Mouse (Mus musculus): ENCODE data around the gene Ankrd22. TPM values are rescaled to one million over a fixed set of nuclear protein-coding genes. Genes with fewer than 3 reads are reported as not detected.
"Not testable (repeated sequence)": the region's sequence is repeated elsewhere in the genome, so short reads cannot be mapped to it uniquely, and the experiment has no call there.

Ankrd22 gene
- total and polyA plus RNA-seq, 2 experiments, result 0.28 TPM; not detected in 1

DNA sequence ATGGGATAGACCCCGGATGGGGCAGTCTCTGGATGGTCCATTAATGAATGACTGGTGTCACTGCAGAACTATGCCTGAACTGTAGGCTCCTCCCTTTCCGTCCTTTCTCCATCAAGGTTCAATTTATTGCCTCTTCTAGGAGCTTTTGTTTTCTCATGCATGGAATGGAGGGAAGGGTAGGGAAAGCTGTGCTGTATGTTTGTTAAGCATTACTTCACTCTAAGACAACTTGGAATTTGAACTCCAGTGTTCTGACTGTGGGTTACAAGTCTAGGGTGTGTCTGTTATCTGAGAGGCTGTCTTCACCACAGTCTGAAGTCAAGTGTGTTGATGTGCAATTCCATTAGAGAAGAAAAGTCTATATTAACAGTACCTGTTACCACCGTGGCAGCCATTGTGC is 43.2 kb upstream of the Ankrd22 start:
- no peak overlapping the region for H3K4me3 ChIP-seq (ENCODE audit: insufficient read depth, low read depth, low read length)
- WGBS, result 67% methylated on average over 3 of the region's 3 CpGs
- no peak overlapping the region for H3K27ac ChIP-seq (replicated peaks; ENCODE audit: insufficient read depth, low read depth, low read length)
- TF ChIP-seq POLR2A (IDR thresholded peaks at IDR 0.05; ENCODE audit: extremely low read depth, insufficient read depth, low read length), result no peak
- TF ChIP-seq CTCF (IDR thresholded peaks at IDR 0.05; ENCODE audit: low read depth, low read length), result no peak
- no peaks in the 10 kb centered on the region; the same call in 1 of the 2 replicates for H3K79me2 ChIP-seq (ENCODE audit: control insufficient read depth, insufficient read depth, low read length)
- H3K4me1 ChIP-seq (ENCODE audit: control insufficient read depth, insufficient read depth, low read length), result peaks cover 9% of the 10 kb centered on the region
- H3K27me3 ChIP-seq (ENCODE audit: control insufficient read depth, insufficient read depth, low read length), result peaks cover 10% of the 10 kb centered on the region
- no peak overlapping the region for H3K9ac ChIP-seq (ENCODE audit: low read depth, low read length)
- H3K36me3 ChIP-seq (ENCODE audit: control insufficient read depth, insufficient read depth, low read length), result no peaks in the 10 kb centered on the region
- DNase-seq (ENCODE audit: extremely low read depth, low read depth, low spot score), result no peak

- Histone ChIP-seq H3K27ac (replicated peaks; ENCODE audit: insufficient read depth, low read depth, low read length) (no peak overlapping the region), H3K79me2 (ENCODE audit: control insufficient read depth, insufficient read depth, low read length) (no peaks in the 10 kb centered on the region; the same call in 1 of the 2 replicates), H3K36me3 (ENCODE audit: control insufficient read depth, insufficient read depth, low read length) (no peaks in the 10 kb centered on the region), H3K27me3 (ENCODE audit: control insufficient read depth, insufficient read depth, low read length) (peaks cover 4% of the 10 kb centered on the region), H3K4me1 (ENCODE audit: control insufficient read depth, insufficient read depth, low read length) (0 out of 2 replicates have a peak, but pooled peaks cover 2% of the 10 kb centered on the region), H3K9ac (ENCODE audit: low read depth, low read length) (no peak overlapping the region), H3K4me3 (ENCODE audit: insufficient read depth, low read depth, low read length) (no peak overlapping the region)
- WGBS, result 88% methylated on average over 8 of the region's 8 CpGs
- no peak for DNase-seq (ENCODE audit: extremely low read depth, low read depth, low spot score)
- TF ChIP-seq CTCF (IDR thresholded peaks at IDR 0.05; ENCODE audit: low read depth, low read length), result no peak
These were observed 41.0 kb upstream of the Ankrd22 start for GRCm38 (mm10) chr19:34206760-34207440.

DNA sequence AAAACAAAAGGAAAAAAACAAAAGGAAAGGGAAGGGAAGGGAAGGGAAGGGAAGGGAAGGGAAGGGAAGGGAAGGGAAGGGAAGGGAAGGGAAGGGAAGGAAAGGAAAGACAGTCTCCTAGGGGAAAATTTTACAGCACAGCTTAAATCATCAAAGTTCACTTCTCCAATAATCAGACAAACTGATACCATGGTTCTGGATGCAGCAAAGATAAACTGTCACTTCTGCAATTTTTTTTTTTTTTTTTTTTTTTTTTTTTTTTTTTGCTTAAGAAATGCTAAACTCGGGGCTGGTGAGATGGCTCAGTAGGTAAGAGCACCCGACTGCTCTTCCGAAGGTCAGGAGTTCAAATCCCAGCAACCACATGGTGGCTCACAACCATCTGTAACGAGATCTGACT is 40.3 kb upstream of the Ankrd22 start:
- H3K27ac ChIP-seq (replicated peaks; ENCODE audit: insufficient read depth, low read depth, low read length); H3K79me2 ChIP-seq (ENCODE audit: control insufficient read depth, insufficient read depth, low read length); H3K36me3 ChIP-seq (ENCODE audit: control insufficient read depth, insufficient read depth, low read length); H3K4me1 ChIP-seq (ENCODE audit: control insufficient read depth, insufficient read depth, low read length); DNase-seq (ENCODE audit: extremely low read depth, low read depth, low spot score); H3K27me3 ChIP-seq (ENCODE audit: control insufficient read depth, insufficient read depth, low read length); H3K9ac ChIP-seq (ENCODE audit: low read depth, low read length); H3K4me3 ChIP-seq (ENCODE audit: insufficient read depth, low read depth, low read length): not testable (repeated sequence)
- WGBS, result 67% methylated on average over 4 of the region's 4 CpGs

DNA sequence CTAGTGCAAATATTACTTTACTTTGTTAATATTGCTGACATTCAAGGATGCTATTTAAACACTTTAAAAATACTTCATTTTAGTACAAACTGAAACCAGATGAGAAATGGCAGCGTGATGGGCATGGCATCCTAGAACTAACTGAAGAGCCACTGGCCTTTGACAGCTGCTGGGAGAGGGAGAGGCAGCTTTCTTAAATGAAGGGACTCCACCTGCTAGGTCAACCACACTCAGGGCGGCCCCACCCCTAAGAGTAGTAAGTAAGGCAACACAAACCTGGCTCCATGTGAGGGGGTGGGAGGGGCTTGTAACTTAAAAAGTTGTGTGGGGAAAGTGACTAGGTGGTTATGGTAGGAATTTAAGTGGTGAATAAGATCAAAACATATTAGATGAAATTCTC is 36.8 kb upstream of the Ankrd22 start:
- 93% methylated on average over 2 of the region's 2 CpGs for WGBS

DNA sequence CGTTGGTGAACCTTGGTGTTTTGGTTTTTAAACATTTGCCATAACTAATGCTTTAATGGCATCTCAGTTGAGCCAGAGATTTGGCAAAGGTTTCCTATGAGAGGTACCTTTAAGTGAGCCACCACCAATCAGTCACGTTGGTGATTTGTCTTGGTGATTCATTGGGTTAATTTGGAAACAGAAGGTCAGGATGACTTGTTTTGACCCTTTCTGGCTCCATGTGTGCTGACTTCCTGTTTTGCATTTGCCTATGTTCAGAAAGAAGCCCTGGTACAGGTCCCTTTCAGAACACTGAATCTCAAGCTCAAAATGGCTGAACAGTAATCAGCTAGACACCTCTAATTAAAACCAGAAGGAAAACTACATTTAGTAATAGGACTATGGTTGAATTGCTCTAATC is 33.6 kb upstream of the Ankrd22 start:
- no peak overlapping the region for H3K9ac ChIP-seq (ENCODE audit: low read depth, low read length)
- DNase-seq (ENCODE audit: extremely low read depth, low read depth, low spot score), result peak; percentile 23
- H3K27me3 ChIP-seq (ENCODE audit: control insufficient read depth, insufficient read depth, low read length), result peaks cover under 1% of the 10 kb centered on the region; the same call in 1 of the 2 replicates
- 0 out of 2 replicates have a peak, but pooled peaks cover 2% of the 10 kb centered on the region for H3K4me1 ChIP-seq (ENCODE audit: control insufficient read depth, insufficient read depth, low read length)
- no peak overlapping the region for H3K4me3 ChIP-seq (ENCODE audit: insufficient read depth, low read depth, low read length)
- no peak for TF ChIP-seq POLR2A (IDR thresholded peaks at IDR 0.05; ENCODE audit: extremely low read depth, insufficient read depth, low read length)
- TF ChIP-seq CTCF (IDR thresholded peaks at IDR 0.05; ENCODE audit: low read depth, low read length), result no peak
- H3K27ac ChIP-seq (replicated peaks; ENCODE audit: insufficient read depth, low read depth, low read length), result no peak overlapping the region
- H3K36me3 ChIP-seq (ENCODE audit: control insufficient read depth, insufficient read depth, low read length), result no peaks in the 10 kb centered on the region
- WGBS, result 52% methylated on average over 2 of the region's 2 CpGs
- H3K79me2 ChIP-seq (ENCODE audit: control insufficient read depth, insufficient read depth, low read length), result no peaks in the 10 kb centered on the region

More for the DNA sequence above, 36.8 kb upstream of the Ankrd22 start:
- Histone ChIP-seq H3K4me1 (ENCODE audit: control insufficient read depth, insufficient read depth, low read length) (0 out of 2 replicates have a peak, but pooled peaks cover 2% of the 10 kb centered on the region), H3K27me3 (ENCODE audit: control insufficient read depth, insufficient read depth, low read length) (peaks cover 4% of the 10 kb centered on the region; the same call in 1 of the 2 replicates), H3K79me2 (ENCODE audit: control insufficient read depth, insufficient read depth, low read length) (no peaks in the 10 kb centered on the region; the same call in 1 of the 2 replicates), H3K4me3 (ENCODE audit: insufficient read depth, low read depth, low read length) (no peak overlapping the region), H3K27ac (replicated peaks; ENCODE audit: insufficient read depth, low read depth, low read length) (no peak overlapping the region), H3K9ac (ENCODE audit: low read depth, low read length) (no peak overlapping the region), H3K36me3 (ENCODE audit: control insufficient read depth, insufficient read depth, low read length) (no peaks in the 10 kb centered on the region)
- no peak for TF ChIP-seq POLR2A (IDR thresholded peaks at IDR 0.05; ENCODE audit: extremely low read depth, insufficient read depth, low read length)
- no peak for TF ChIP-seq CTCF (IDR thresholded peaks at IDR 0.05; ENCODE audit: low read depth, low read length)
- DNase-seq (ENCODE audit: extremely low read depth, low read depth, low spot score), result no peak

GRCm38 (mm10) chr19:34198901-34199300 is 33.0 kb upstream of the Ankrd22 start:
- Histone ChIP-seq H3K36me3 (ENCODE audit: control insufficient read depth, insufficient read depth, low read length) (no peaks in the 10 kb centered on the region), H3K9ac (ENCODE audit: low read depth, low read length) (no peak overlapping the region), H3K27me3 (ENCODE audit: control insufficient read depth, insufficient read depth, low read length) (no peaks in the 10 kb centered on the region; the same call in 1 of the 2 replicates), H3K27ac (replicated peaks; ENCODE audit: insufficient read depth, low read depth, low read length) (no peak overlapping the region), H3K4me3 (ENCODE audit: insufficient read depth, low read depth, low read length) (no peak overlapping the region), H3K79me2 (ENCODE audit: control insufficient read depth, insufficient read depth, low read length) (no peaks in the 10 kb centered on the region), H3K4me1 (ENCODE audit: control insufficient read depth, insufficient read depth, low read length) (0 out of 2 replicates have a peak, but pooled peaks cover 2% of the 10 kb centered on the region)
- no peak for TF ChIP-seq CTCF (IDR thresholded peaks at IDR 0.05; ENCODE audit: low read depth, low read length)
- TF ChIP-seq POLR2A (IDR thresholded peaks at IDR 0.05; ENCODE audit: extremely low read depth, insufficient read depth, low read length), result no peak
- DNase-seq (ENCODE audit: extremely low read depth, low read depth, low spot score), result no peak
- 87% methylated on average over 4 of the region's 4 CpGs for WGBS
